Mouse (Mus musculus) liver, embryonic 14.5 days (tissue): Measurements from ENCODE around the gene Elovl2.
"Not testable (repeated sequence)": the region's sequence is repeated elsewhere in the genome, so short reads cannot be mapped to it uniquely, and the experiment has no call there.

Experiments
- CTCF ChIP-seq: IDR thresholded peaks from 2 replicates; pipeline ENCODE4 v1.5.1; 2016; ENCODE audit warnings: antibody characterized with exemption, low read depth, control low read depth
- EP300 ChIP-seq: IDR thresholded peaks from 2 replicates; pipeline ENCODE4 v1.6.1; 2016; ENCODE audit warnings: antibody characterized with exemption, low read depth

GRCm38 (mm10) chr13:41205568-41205967, 14.6 kb downstream of the Elovl2 start:
- TF ChIP-seq CTCF, EP300: not testable (repeated sequence)
